Mouse (Mus musculus): ENCODE measurements around the gene Myh10.

Gene Myh10

GRCm38 (mm10) chr11:68691321-68692009 is at the start of gene Myh10:
Myh10 (plus strand) TSS chr11:68691559.
- DNase-seq (ENCODE audit: low spot score): peak; percentile 94

GRCm38 (mm10) chr11:68644781-68645180 is 46.6 kb upstream of the Myh10 start:
- no peak for DNase-seq (ENCODE audit: low spot score)

- no peak for DNase-seq (ENCODE audit: low spot score)
Observed at GRCm38 (mm10) chr11:68647808-68648207, 43.6 kb upstream of the Myh10 start.

GRCm38 (mm10) chr11:68648385-68649148 is 42.8 kb upstream of the Myh10 start:
- DNase-seq (ENCODE audit: low spot score): no peak

- no peak for DNase-seq (ENCODE audit: low spot score)
Observed at GRCm38 (mm10) chr11:68651518-68651917, 39.8 kb upstream of the Myh10 start.

GRCm38 (mm10) chr11:68655524-68655923 is 35.8 kb upstream of the Myh10 start:
- no peak for DNase-seq (ENCODE audit: low spot score)

- DNase-seq (ENCODE audit: low spot score): no peak
Observed at GRCm38 (mm10) chr11:68656887-68657685, 34.3 kb upstream of the Myh10 start.

GRCm38 (mm10) chr11:68657811-68658210 is 33.5 kb upstream of the Myh10 start:
- DNase-seq (ENCODE audit: low spot score): no peak

GRCm38 (mm10) chr11:68665331-68665730 is 26.0 kb upstream of the Myh10 start:
- DNase-seq (ENCODE audit: low spot score): no peak

GRCm38 (mm10) chr11:68666210-68666609 is 25.1 kb upstream of the Myh10 start:
- no peak for DNase-seq (ENCODE audit: low spot score)

- DNase-seq (ENCODE audit: low spot score): no peak
Observed at GRCm38 (mm10) chr11:68672270-68672970, 18.9 kb upstream of the Myh10 start.

GRCm38 (mm10) chr11:68674071-68674470 is 17.3 kb upstream of the Myh10 start:
- DNase-seq (ENCODE audit: low spot score): no peak

- no peak for DNase-seq (ENCODE audit: low spot score)
Observed at GRCm38 (mm10) chr11:68674643-68675042, 16.7 kb upstream of the Myh10 start.

GRCm38 (mm10) chr11:68675274-68675673 is 16.1 kb upstream of the Myh10 start:
- DNase-seq (ENCODE audit: low spot score): no peak

- no peak for DNase-seq (ENCODE audit: low spot score)
Observed at GRCm38 (mm10) chr11:68681254-68681839, 10.0 kb upstream of the Myh10 start.

- DNase-seq (ENCODE audit: low spot score): no peak
Observed at GRCm38 (mm10) chr11:68682136-68682806, 9.1 kb upstream of the Myh10 start.

GRCm38 (mm10) chr11:68686001-68686400 is 5.4 kb upstream of the Myh10 start:
- no peak for DNase-seq (ENCODE audit: low spot score)

- no peak for DNase-seq (ENCODE audit: low spot score)
Observed at GRCm38 (mm10) chr11:68689304-68689703, 2.1 kb upstream of the Myh10 start.

GRCm38 (mm10) chr11:68690465-68690864 is 894 bp upstream of the Myh10 start:
- DNase-seq (ENCODE audit: low spot score): no peak

GRCm38 (mm10) chr11:68692010-68692692 is 792 bp downstream of the Myh10 start:
- DNase-seq (ENCODE audit: low spot score): no peak
